Mouse (Mus musculus) layer of hippocampus, adult 18-20 months (tissue): ENCODE results near the gene Dtnb. TPM values are rescaled to one million over a fixed set of nuclear protein-coding genes. Genes with fewer than 3 reads are reported as not detected.

ENCODE experiments used
- DNase-seq, 2 experiments: peaks; one replicate each; pipeline ENCODE4 v3.0.0; 2022; ENCODE audit warnings: low spot score in 2 of 2
- total RNA-seq, 2 experiments: library from RNA; stranded (reverse); gene quantifications; 2 replicates each; pipeline ENCODE4 v1.2.3; 2021

The Dtnb gene
- total RNA-seq, 2 experiments from 2014 or later, result 119 to 131 TPM

DNA sequence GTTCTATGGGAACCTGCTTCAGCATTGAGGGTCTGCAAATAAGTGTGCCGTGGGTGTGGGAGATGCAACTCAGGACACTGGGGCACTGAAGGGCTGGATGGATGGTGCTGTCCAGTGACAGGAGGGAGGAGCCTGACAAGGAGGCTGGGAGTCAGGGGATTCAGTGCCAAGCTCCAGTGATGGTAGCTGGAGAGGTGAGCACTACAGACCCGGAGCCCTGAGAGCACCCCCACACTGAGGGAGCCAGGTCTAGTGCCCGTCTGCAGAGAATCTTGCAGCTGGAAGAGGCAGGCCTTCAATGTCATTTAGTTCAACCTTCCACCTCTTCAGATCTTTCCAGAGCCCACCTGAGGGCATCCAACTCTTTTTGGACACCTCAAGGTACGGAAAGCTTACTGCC is 233.7 kb downstream of the Dtnb start, which contains the start of gene Dnmt3a:
TSS of gene Dnmt3a (plus strand) at position 156 of the 400 bp plus-strand sequence.
- no peak for DNase-seq

DNA sequence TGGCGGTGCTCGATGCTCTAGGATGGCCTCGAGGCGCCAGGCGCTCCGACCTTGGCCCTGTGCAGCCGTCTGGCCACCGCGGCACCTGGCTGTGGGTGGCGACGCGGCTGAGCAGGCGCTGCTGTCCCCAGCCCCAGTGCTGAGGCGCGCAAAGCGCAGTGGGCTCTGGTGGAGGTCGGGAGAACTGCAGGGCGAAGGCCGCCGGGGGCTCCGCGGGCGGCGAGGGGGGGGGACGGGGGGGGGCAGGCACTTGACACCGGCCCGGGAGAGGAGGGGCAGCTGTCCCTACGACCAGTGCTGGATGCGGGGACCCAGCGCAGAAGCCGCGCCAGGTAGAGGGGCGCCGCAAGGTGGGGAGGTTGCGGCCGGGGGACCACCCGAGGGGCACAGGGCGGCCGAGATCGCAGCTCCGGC is 234.1 kb downstream of the Dtnb start:
- DNase-seq, result peak in 1 of 2 experiments; percentile 53

DNA sequence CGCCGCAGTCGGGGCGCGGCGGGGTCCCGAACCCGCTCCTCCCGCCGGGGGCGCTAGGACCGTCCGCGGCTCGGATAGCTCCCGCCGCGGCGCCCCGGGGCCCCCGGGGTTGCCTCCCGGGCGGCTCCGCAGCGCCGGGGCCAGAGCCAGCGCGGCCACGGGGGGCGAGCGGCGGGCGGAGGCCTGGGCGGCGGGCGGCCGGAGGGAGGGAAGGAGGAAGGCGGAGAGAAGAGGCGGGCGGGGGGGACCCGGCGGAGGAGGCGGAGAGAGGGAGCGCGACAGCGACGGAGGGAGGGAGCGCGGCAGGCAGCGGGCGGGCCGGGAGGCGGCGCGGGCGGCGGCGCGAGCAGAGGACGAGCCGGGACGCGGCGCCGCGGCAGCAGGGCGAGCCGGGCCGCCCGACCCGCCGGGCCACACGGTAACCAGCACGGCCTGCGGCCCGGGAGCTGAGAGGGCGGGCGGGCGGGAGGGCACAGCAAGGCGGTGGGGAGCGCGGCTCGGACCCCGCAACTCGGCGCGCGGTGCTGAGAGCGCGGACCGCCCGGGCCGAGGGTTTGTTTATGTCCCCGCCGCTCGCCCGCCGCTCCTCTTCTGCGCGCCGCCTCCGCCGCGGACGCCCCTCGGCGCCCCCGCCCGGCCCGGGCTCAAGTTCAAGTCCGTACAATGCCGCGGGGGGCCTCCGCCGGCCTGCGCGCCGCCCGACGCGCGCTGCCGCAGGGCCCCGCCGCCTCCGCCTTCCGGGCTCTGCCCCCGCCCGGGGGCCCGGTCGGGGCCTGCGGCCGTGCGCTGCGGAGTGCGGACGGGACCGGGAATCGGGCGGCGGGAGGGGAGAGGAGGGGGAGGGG is 234.7 kb downstream of the Dtnb start:
- peak in 1 of 2 experiments; percentile 78 for DNase-seq

DNA sequence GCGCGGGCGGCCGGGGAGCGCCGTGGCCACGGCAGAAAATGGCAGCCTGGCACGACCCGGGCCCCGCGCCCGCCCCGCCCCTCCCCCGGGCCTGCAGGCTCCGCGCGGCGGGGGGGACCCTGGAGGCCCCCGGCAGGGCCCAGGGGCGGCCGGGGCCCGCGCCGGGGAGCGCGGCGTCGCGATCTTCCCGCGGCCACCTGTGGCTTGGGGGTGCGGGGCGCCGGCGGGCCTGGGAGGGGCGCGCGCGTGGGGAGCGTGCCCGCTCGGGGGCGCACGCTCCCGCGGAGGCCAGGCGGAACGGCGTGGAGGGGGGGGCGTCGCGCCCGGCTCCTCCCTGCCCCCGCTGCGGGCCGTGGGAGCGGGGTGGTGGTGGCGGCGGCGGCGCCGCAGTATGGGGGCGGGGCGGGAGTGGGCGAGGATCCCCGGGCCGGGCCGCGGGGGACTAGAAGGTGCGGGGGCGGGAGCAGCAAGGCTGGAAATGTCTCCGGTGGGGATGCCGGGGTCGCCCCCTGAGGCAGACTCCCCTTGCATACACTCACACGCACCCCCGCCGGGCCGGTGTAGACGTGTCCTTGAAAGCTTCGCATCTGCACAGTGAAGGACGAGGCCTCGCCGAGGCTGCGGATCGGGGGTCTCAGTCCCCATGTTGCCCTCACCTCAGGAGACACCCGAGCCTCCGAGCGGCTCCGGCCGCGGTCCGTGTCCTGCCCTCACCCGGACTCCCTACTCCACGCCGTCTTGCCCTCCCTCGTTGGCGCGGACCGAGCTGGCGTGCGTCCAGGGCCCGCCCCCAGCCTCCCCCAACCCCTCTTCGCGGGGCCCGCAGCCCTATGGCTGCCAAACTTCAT is 235.6 kb downstream of the Dtnb start:
- peak; percentile 38 to 69 for DNase-seq

DNA sequence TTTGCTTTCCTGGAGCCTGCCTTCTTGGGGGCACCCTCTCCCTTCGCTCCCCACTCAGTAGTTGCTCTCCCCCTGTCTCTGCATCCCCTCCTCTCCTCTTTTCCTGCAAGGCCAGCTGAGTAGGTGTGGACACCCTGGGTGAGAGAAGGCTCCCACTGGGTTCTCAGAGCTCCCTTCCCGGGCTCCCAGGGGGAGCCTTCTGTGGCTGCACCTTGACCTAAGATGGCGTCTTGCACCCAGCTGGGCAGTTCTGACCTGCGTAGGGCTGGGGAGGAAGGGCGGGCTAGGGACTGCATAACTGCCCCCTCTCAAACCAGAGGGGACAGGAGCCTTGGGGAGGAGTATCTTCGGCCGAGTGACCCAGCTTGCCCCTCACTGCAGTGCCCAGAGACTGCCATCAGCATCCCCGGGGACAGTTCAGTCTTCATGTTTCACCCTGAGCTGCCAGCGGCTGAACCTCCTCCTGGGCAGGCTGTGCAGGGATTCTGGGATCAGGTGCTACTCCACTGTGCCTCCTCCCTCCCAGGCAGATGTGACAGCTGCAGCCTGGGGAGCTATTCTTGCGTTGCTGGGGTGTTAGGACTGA is 236.3 kb downstream of the Dtnb start:
- DNase-seq, result no peak

DNA sequence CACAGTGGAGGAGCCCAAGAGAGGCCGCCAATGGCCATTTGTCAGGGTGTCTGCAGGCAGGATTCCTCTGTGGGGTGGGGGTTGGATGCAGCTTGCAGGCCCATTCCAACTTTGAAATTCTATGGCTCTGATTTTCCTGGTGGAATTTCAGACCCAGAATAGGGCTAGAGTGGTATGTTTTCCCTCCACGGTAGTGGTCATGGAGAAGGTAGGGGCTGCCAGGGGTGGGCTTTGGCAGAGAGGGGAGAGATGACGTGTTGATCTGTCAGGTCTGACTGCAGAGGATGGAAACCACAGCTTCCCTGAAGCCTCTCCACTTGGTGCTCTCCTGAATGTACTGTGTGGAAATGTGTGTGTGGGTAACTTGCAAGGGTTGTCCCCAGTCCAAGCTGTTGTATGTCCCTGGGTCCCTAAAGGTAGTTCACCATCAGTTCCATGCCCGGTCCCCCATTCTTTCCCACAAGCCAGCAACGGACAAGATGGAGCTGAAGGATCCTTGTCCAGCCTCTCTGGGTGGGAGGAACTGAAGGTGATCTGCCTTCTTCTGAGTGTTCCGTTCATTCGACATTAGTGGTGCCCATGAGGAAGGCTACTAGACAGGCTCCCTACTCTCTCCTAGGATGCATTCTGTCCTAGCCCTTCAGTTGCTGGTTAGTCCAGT is 237.5 kb downstream of the Dtnb start:
- no peak for DNase-seq

DNA sequence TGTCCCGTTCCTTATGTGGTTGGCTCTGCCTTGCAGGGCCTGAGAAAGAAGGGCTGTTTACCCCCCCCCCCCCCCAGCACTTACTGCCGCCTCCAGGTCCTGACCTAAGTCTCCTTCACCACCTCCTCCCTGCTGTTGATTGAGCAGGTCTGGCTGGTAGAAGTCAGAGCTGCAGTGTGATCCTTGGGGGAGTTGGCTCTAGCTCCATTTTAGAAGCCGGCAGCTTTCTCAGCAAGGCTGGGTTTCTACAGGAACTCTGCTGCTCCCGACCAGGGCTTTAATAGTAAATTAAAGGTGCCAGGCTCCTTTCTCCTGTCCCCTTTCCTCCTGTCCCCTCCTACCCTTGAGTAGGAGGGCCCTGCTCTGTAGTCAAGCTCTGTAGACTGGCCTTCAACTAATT is 238.3 kb downstream of the Dtnb start:
- DNase-seq, result no peak

DNA sequence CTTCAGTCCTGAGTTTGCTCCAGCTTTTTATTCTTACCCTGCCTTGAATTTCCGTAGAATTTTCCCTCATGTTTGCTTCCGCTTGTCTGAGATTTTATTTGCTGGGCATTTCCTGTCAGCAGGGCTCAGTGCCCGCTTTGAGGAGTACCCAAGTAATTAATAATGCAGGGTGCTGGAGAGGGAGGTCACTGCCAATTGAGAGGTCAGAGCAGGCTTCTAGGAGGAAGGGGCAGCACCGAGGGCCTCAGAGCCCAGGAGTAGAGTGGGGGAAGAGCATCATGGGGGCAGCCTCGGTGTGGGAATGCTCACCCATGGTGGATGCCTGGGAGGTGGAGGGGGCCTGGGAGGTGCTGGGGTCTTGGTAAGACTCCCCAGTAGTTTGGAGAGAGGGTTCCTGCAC is 239.4 kb downstream of the Dtnb start:
- DNase-seq, result no peak

DNA sequence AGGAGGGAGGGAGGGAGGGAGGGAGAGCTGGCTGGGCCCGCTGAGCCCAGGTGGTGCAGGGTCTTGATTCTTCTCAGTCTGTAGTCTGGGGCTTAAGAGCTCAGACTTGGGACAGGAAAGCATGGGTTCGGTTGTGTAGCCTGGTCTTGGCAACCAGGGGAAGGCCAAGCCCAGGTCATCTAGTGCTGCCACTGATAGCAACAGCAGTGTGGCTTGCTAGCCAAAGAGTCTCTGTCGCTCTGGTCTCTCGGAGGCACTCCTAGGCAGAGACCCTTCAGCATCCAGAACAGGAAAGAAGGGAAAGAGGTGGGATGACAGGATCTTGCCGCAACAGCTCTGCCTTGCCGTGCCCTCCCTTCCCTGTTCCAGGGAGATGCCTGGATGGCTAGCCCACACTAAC is 240.1 kb downstream of the Dtnb start:
- DNase-seq, result no peak

DNA sequence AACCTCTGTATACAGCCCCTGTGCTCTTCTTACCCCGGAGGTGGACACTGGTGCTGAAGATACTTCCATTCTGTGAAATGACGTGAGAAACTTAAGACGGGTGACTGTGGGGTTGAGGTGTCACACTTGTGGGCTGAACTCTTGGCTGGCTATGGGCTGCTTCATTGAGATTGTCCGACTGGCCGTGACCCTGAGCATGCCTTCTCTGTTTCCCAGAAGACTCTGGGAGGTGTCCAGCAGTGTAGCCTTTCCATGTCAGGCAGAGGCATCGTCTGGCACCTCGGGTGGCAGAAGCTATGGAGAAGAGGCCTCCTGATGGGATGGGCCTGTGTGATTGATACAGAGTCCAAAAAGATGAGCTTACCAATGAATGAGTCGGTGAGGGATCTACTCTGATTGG is 241.0 kb downstream of the Dtnb start:
- no peak for DNase-seq

DNA sequence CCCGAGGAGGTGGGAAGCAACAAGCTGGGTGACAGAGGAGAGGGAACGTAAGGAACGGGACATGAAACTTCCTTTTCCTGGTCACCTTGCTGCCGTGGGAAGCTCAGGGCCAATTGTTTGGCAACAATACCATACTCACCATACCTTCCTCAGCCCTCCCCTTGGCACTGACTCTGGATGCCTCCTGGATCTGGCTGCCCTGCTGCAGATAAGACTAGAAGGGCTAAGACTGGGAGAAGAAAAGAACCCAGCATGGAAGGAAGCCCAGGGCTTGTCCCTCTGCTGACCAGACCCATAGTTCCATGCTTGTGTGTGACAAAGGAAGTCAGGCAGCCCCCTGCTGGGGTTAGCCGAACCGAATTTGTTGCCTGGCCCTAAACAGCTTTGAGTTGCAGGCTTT is 243.2 kb downstream of the Dtnb start:
- no peak for DNase-seq

DNA sequence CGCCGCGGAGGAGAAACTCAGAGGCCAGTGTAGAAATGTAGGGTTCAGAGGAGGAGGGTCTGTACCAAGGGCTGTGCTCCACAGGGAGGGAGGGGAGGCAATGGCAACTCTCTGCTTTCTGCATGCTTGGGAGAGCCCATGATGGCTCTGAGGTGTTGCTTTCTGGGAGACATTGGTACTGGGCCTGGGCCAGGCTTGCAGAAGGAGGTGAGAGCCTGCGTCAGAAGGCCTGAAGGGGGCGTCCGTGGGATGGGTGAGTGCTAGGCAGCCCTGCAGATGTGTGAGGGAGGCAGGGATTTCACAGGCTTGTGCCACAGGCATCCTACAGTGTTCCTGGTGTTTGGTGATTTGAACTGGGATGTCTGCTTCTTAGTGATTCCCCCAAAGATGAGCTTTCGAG is 244.9 kb downstream of the Dtnb start:
- DNase-seq, result no peak

DNA sequence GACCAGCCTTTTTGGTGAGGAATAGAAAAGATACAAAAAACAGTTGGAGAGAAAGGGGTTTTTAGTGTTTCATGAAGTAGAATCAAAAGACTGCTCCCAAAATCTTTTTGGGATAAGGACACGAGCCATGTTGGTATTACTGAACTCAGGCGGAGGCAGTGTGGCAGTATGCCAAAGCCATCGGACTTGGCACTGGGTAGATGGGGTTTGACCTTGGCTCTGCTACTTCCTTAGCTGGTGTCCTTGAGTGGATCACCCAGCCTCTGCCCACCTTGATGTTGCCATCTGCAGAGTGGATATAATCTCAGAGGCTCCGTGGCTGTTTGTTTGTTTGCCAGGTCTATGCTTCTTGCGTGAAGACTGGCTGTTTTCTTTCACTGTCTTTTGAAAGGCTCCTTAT is 245.4 kb downstream of the Dtnb start:
- no peak for DNase-seq

DNA sequence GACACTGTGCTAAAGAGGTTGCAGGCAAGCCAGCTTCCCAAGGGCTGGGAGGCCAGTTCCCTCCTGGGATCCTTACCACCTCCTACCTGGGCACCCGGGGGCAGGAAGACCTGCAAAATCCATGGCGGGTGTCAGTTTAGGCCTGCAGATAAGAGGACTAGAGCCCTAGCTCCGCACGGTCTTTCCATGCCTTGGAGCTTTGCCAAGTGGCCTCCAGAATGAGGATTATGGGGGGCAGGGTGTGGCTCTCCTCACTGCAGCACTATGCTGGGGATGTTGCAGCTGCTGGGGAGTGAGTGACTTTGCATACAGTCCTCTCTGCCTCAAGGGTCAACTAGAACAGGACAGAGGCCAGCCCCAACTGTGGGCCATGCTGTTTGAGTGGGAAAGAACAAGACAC is 247.7 kb downstream of the Dtnb start:
- no peak for DNase-seq

DNA sequence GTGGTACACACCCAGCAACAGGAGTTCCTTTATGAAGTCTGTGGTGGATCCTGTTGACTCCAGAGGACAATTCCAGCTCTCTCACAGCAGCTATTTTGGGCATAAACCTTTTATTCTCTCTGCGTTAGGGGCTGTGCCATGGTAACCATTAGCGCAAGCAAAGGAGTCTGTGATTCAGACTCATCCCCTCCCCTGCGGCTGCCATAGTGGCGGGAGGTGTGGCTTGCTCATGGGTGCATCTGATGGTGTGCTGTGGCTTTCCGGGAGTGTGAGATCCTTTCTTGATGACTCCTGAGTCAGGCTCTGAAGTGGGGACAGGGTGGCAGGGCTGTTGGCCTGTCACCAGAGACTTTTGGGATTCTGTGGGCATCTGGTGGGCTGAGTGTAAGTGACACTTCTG is 251.2 kb downstream of the Dtnb start:
- DNase-seq, result peak; percentile 56 to 64

DNA sequence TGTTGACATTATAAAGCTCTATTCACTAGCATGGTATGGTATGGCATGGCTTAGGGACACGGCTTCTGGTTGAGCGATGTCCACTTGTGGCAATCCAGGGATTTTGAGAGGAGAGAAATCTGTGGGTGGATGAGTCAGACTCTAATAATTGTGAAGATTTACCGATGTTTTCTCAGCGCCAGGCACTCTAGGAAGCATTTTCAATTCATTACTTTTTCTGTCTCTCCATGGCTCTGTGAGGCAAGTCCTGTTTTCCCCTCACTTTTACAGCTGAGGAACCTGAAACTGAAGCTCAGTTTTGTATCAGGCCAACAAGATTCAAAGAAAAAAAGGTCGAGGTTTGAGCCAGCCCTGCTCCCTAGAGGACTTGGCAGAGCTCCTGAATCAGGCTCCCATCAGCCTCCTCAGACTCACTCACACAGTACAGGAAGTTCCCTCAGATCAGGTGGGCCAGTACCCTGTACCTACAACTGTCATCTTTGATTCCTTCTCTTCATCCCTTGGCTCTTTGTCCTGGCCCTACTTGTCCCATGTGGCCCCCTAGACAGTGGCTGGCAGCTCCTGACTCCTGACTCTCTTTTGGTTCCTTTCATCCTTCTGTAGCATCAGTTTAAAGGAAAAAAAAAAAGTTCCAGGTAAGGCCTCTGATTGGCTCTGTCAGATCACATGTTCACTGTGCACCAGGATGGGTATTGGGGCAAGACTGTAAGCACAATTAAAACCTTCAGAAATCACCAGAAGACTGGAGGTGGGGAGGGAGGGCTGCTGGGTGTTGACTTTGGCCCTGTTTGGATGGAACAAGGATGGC is 252.9 kb downstream of the Dtnb start:
- no peak for DNase-seq

DNA sequence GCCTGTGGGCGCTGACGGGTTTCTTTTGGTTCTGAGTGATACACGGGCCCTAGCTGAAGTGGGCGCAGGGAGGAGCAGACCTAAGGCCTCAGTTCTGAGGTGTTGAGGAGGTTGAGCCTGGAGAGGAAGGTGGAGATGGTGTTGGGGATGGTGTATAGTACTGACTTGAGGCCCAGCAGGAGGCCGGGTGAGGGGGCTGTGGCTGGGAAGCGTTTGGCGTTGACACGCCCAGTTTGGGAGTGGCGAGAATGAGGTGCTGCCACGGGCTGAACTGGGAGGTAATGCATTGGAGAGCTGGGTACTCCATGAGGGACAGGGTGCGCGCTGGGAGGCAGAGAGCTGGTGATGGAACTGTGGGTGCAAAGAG is 253.5 kb downstream of the Dtnb start:
- no peak for DNase-seq

DNA sequence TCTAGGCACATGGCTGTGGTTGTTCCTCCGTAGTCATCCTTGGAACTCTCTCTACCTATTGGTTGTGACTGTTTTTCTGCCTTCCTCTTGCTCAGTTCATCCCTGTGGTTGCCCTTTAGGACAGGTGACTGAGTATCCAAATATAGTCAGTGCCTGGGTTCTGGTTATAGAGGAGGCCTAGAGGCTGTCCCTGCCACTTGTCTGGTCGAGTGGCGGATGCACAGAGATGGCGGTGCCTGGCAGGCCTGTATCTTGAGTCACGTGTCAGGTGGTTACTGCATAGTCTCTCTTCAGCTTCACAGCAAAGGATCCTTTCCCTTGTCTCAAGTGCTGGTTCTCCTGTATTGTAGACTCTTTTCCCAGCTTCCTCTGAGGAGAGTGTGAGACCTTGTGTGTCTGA is 255.6 kb downstream of the Dtnb start:
- DNase-seq, result no peak
